Mouse (Mus musculus) lung, embryonic 15.5 days (tissue): ENCODE results near the gene 4933415A04Rik. TPM values are rescaled to one million over a fixed set of nuclear protein-coding genes. Genes with fewer than 3 reads are reported as not detected.

Experiments used
- ATAC-seq: fragments of 200-750 bp; cut with Nextera tagmentation; 2 replicates; pipeline ENCODE4 v1.8.0; 2017; ENCODE audit warnings: moderate number of reproducible peaks, borderline replicate concordance; ENCODE audit not compliant: low FRiP score, low TSS enrichment; ENCODE audit errors: extremely low read depth
- H3K27ac ChIP-seq: fragments of 300-500 bp; sonication (generic); 2 replicates; pipeline ENCODE4 v1.5.1; 2015; ENCODE audit warnings: moderate library complexity, mild to moderate bottlenecking, inconsistent platforms
- H3K27me3 ChIP-seq: fragments of 300-500 bp; sonication (generic); 2 replicates; pipeline ENCODE4 v1.6.1; 2015; ENCODE audit warnings: inconsistent platforms
- H3K36me3 ChIP-seq: fragments of 300-500 bp; sonication (generic); 2 replicates; pipeline ENCODE4 v1.6.1; 2015; ENCODE audit warnings: inconsistent platforms
- H3K4me1 ChIP-seq: fragments of 300-500 bp; sonication (generic); 2 replicates; pipeline ENCODE4 v1.6.1; 2015; ENCODE audit warnings: inconsistent platforms
- H3K4me2 ChIP-seq: fragments of 300-500 bp; sonication (generic); 2 replicates; pipeline ENCODE4 v1.6.1; 2015; ENCODE audit warnings: inconsistent platforms, mild to moderate bottlenecking, moderate library complexity
- H3K4me3 ChIP-seq: fragments of 300-500 bp; sonication (generic); 2 replicates; pipeline ENCODE4 v1.5.1; 2015; ENCODE audit warnings: mild to moderate bottlenecking, inconsistent platforms
- H3K9ac ChIP-seq: fragments of 300-500 bp; sonication (generic); 2 replicates; pipeline ENCODE4 v1.6.1; 2015; ENCODE audit warnings: inconsistent platforms
- H3K9me3 ChIP-seq: fragments of 300-500 bp; sonication (generic); 2 replicates; pipeline ENCODE4 v1.6.1; 2016; ENCODE audit warnings: inconsistent platforms
- WGBS: fragments of 180-500 bp; shearing (Covaris S2); methylation state at CpG from one replicate; pipeline ENCODE4 v1.1.7; 2015; 5-methylcytosine and 5-hydroxymethylcytosine counted together
- polyA plus RNA-seq: library from polyadenylated mRNA; unstranded; fragments of >200 nt; fragmentation: Nextera tagmentation; extraction: Ambion mirVana; gene quantifications from 2 replicates; pipeline ENCODE4 v1.2.1, GENCODE M21; 2015

Gene 4933415A04Rik
- 5.9 and 6.3 TPM in 2 replicates for polyA plus RNA-seq

DNA sequence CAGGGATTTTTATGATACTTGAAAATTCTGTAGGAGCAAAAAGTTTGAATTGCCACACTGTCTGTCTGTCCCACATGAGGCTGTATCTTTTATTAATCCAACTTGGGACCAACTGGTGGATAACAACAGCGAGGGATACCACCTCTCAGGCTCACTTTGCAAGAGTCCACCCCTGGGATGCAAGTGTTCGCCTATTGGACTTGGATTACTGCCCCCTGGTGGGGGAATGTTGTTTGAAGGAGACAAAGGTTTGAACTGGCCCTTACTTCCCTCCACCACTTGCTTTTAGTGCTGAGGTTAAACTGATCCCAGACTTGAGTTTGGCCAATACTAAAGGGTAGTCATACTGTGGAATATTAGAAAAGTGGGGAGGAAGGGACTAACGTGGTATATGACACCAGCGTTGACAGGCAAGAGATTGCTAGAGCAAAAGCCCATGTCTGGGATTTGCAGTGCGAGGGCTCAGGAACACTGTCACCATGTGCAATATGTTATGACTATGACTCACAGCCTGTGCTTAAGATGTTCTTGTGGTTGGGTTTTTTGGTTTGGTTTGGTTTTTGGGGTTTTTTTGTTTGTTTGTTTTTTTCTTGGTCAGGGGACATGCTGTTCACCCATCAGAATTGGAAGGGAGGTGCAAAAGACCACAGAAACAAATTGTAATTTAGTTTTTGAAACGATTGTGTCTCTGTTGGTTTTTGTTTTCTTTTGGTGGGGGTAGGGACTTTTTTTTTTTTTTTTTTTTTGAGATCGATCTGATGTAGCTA is at the start of gene 4933415A04Rik:
TSS of gene 4933415A04Rik (plus strand) at position 717 of the 767 bp plus-strand sequence.
- no peak within 1 kb of the TSS for H3K27ac ChIP-seq
- 76% methylated on average over 7 of the region's 7 CpGs for WGBS

DNA sequence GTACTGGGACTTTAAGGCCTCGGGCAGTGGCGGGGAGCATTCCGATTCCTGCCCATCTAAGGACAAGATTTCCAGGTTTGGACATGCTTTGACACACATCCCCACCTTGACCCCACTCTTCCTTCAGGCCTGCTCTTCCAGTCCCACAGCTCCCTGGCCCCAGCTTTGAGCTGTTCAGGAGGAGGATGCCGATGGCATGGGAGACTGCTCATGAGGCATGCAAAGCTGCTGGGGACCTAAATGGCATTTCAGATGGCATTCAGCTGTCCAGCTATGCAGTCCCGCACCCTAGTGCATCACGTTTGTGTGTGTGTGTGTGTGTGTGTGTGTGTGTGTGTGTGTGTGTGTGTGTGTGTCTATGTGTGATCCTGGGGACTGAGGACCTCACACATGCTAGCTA is 49.8 kb upstream of the 4933415A04Rik start:
- Histone ChIP-seq H3K4me1 (peaks cover 11% of the 10 kb centered on the region; the same call in 1 of the 2 replicates), H3K36me3 (peaks cover 23% of the 10 kb centered on the region), H3K27me3 (no peaks in the 10 kb centered on the region), H3K4me3 (no peak overlapping the region), H3K27ac (no peak overlapping the region), H3K4me2 (no peak overlapping the region), H3K9me3 (no peaks in the 10 kb centered on the region), H3K9ac (no peak overlapping the region)
- 82% methylated on average over 6 of the region's 6 CpGs for WGBS
- ATAC-seq: no peak

More for the DNA sequence above, at the start of gene 4933415A04Rik:
- no peaks in the 10 kb centered on the region for H3K9me3 ChIP-seq
- H3K9ac ChIP-seq: no peak within 1 kb of the TSS
- no peaks in the 10 kb centered on the region for H3K27me3 ChIP-seq
- no peak within 1 kb of the TSS for H3K4me3 ChIP-seq
- H3K36me3 ChIP-seq: peaks cover 51% of the 10 kb centered on the region
- no peak within 1 kb of the TSS for H3K4me2 ChIP-seq
- no peak for ATAC-seq
- peaks cover 5% of the 10 kb centered on the region; the same call in 1 of the 2 replicates for H3K4me1 ChIP-seq

DNA sequence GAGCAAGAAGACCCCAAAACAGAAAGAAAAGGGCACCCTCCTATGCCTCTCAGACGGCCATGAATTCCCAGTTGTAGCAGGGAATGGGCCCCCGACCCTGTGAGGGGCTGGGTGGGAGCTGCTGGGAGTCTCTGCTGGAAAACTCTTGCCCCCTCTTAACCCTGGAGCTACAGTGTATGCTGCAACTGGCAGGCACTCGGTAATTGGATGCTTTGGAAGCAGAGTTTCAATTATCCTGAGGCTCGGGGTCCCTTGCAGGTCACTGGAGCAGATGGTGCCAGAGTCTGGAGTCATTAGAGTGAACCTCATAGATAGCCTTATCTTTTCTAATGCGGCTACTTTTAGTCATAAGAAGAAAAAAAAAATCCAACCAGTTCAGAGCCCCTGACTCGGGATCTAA is 47.0 kb upstream of the 4933415A04Rik start:
- Histone ChIP-seq H3K4me2 (no peak overlapping the region), H3K4me1 (peaks cover 22% of the 10 kb centered on the region), H3K4me3 (no peak overlapping the region), H3K27me3 (no peaks in the 10 kb centered on the region), H3K9me3 (no peaks in the 10 kb centered on the region), H3K36me3 (peaks cover 14% of the 10 kb centered on the region), H3K27ac (no peak overlapping the region), H3K9ac (no peak overlapping the region)
- WGBS: 21% methylated on average over 6 of the region's 6 CpGs
- no peak for ATAC-seq

GRCm38 (mm10) chr11:43543711-43544466 is 43.0 kb upstream of the 4933415A04Rik start:
- Histone ChIP-seq H3K9me3 (no peaks in the 10 kb centered on the region), H3K4me2 (no peak overlapping the region), H3K27me3 (no peaks in the 10 kb centered on the region), H3K36me3 (peaks cover 4% of the 10 kb centered on the region; the same call in 1 of the 2 replicates), H3K4me3 (no peak overlapping the region), H3K27ac (no peak overlapping the region), H3K9ac (no peak overlapping the region), H3K4me1 (peaks cover 54% of the 10 kb centered on the region)
- ATAC-seq: no peak
- 62% methylated on average over 15 of the region's 15 CpGs for WGBS

GRCm38 (mm10) chr11:43544819-43545218 is 42.0 kb upstream of the 4933415A04Rik start:
- no peak overlapping the region for H3K4me2 ChIP-seq
- no peak overlapping the region for H3K9ac ChIP-seq
- no peak for ATAC-seq

GRCm38 (mm10) chr11:43545873-43546475 is 40.9 kb upstream of the 4933415A04Rik start:
- 0 out of 2 replicates have a peak overlapping the region, but pooled peaks have one; percentile 9 for H3K27ac ChIP-seq

More at GRCm38 (mm10) chr11:43544819-43545218, 42.0 kb upstream of the 4933415A04Rik start:
- WGBS: 56% methylated on average over 7 of the region's 7 CpGs
- Histone ChIP-seq H3K27ac (no peak overlapping the region), H3K36me3 (peaks cover 4% of the 10 kb centered on the region; the same call in 1 of the 2 replicates), H3K27me3 (no peaks in the 10 kb centered on the region), H3K9me3 (no peaks in the 10 kb centered on the region), H3K4me1 (peaks cover 58% of the 10 kb centered on the region), H3K4me3 (no peak overlapping the region)

DNA sequence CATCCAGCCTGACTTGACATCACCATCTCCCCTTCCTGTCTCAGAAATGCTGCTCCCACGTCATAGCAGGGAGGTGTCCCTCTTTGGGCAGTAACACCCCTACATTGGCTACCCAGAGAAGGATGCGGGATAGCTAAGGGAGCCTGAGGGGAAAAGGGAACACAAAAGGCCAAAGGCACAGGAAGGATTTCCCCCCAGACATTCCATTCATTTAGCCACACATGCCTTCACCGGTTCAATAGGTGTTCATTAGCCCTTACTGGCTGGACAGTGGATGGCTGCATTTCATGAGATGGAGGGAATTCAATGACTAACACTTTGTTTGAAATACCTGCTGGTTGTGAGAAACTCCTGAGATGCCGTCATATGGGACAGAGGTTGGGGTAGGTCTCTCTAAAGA is 40.2 kb upstream of the 4933415A04Rik start:
- ATAC-seq: no peak
- H3K4me1 ChIP-seq: peaks cover 66% of the 10 kb centered on the region
- no peak overlapping the region for H3K4me2 ChIP-seq
- H3K9ac ChIP-seq: no peak overlapping the region
- H3K4me3 ChIP-seq: no peak overlapping the region
- no peaks in the 10 kb centered on the region for H3K27me3 ChIP-seq
- H3K9me3 ChIP-seq: no peaks in the 10 kb centered on the region
- WGBS: 57% methylated on average over 4 of the region's 4 CpGs
- H3K36me3 ChIP-seq: peaks cover 7% of the 10 kb centered on the region; the same call in 1 of the 2 replicates
- peak overlapping the region; percentile 92 for H3K27ac ChIP-seq

More at GRCm38 (mm10) chr11:43545873-43546475, 40.9 kb upstream of the 4933415A04Rik start:
- Histone ChIP-seq H3K4me2 (no peak overlapping the region), H3K27me3 (no peaks in the 10 kb centered on the region), H3K4me1 (peaks cover 66% of the 10 kb centered on the region), H3K9me3 (no peaks in the 10 kb centered on the region), H3K4me3 (no peak overlapping the region), H3K9ac (no peak overlapping the region), H3K36me3 (peaks cover 4% of the 10 kb centered on the region; the same call in 1 of the 2 replicates)
- no peak for ATAC-seq
- 52% methylated on average over 16 of the region's 16 CpGs for WGBS

DNA sequence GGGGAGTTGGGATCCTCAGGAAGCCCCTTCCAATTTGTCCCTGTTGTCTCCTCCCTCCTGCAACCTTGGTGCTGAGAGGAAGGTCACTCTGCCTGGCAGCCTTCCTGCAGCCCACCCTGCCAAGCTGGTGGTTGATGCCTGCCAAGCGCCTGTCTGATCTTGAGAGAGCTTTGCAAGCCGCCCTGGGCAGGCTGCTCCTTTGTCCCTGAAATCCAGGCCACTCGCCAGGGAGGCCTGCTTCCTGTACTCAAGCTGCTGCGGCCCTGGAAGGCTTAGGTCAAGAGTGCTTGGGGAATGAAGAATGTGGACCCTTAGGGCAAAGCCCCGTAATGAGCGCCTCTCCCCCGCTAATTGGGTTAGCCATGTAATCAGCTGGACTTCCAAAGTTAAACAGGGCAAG is 38.7 kb upstream of the 4933415A04Rik start:
- 0 out of 2 replicates have a peak overlapping the region, but pooled peaks have one; percentile 0 for H3K9ac ChIP-seq
- H3K4me3 ChIP-seq: no peak overlapping the region
- H3K4me2 ChIP-seq: peak overlapping the region; percentile 0; the same call in 1 of the 2 replicates
- peak overlapping the region; percentile 92 for H3K27ac ChIP-seq
- peaks cover 60% of the 10 kb centered on the region for H3K4me1 ChIP-seq
- H3K9me3 ChIP-seq: no peaks in the 10 kb centered on the region
- 5% methylated on average over 7 of the region's 7 CpGs for WGBS
- H3K36me3 ChIP-seq: peaks cover 7% of the 10 kb centered on the region; the same call in 1 of the 2 replicates
- peak; percentile 68; the same call in 1 of the 2 replicates for ATAC-seq
- no peaks in the 10 kb centered on the region for H3K27me3 ChIP-seq

GRCm38 (mm10) chr11:43548657-43549435 is 38.0 kb upstream of the 4933415A04Rik start:
- 20% methylated on average over 12 of the region's 12 CpGs for WGBS
- peaks cover 57% of the 10 kb centered on the region for H3K4me1 ChIP-seq
- H3K4me3 ChIP-seq: no peak overlapping the region
- H3K4me2 ChIP-seq: peak overlapping the region; percentile 3; the same call in 1 of the 2 replicates
- H3K9ac ChIP-seq: no peak overlapping the region
- H3K36me3 ChIP-seq: peaks cover 3% of the 10 kb centered on the region; the same call in 1 of the 2 replicates
- H3K9me3 ChIP-seq: no peaks in the 10 kb centered on the region
- peak overlapping the region; percentile 92 for H3K27ac ChIP-seq
- ATAC-seq: peak; percentile 44; the same call in 1 of the 2 replicates
- no peaks in the 10 kb centered on the region for H3K27me3 ChIP-seq

DNA sequence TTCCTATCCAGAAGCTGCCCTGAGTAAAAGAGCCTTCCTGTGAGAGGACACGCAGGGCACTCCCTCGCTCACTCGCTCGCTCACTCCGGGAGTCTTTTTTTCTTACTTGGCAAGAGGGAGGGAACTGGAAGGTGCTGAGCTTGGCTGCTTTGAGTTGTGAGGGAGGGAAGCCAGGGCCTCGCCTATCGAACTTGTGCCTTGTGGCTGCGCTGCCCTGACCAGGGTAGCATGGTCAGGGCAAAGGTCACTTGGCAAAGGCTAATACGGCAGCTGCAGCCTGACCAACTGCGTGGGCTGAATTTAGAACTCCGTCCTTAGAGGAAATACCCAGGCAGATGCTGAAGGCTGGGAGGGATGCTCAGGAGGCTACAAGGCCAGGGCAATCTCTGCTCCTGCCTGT is 37.1 kb upstream of the 4933415A04Rik start:
- Histone ChIP-seq H3K36me3 (0 out of 2 replicates have a peak, but pooled peaks cover 2% of the 10 kb centered on the region), H3K27me3 (no peaks in the 10 kb centered on the region), H3K9ac (no peak overlapping the region), H3K4me1 (peaks cover 54% of the 10 kb centered on the region), H3K27ac (peak overlapping the region; percentile 92), H3K4me2 (peak overlapping the region; percentile 3; the same call in 1 of the 2 replicates), H3K9me3 (no peaks in the 10 kb centered on the region), H3K4me3 (no peak overlapping the region)
- ATAC-seq: no peak
- WGBS: 18% methylated on average over 11 of the region's 11 CpGs

DNA sequence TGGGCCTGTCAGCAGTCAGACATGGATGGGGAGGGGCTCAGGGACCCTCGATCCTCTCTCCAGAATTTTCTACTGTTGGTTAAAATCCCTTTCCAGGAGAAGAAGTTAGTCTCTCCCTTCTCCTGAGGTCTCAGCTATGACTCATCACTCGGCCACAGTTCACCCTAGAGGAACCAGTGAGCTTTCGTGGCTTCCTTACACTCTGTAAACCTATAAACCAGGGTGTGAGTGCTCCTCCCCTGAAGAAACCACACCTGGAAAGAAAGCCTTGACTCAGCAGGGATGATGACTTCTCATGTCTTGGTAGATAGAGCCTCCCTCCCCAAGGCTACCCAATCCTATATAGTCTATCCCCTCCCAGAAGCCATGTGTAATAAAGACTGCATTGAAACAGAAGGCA is 35.1 kb upstream of the 4933415A04Rik start:
- ATAC-seq: no peak
- no peaks in the 10 kb centered on the region for H3K9me3 ChIP-seq
- H3K27ac ChIP-seq: no peak overlapping the region
- no peak overlapping the region for H3K9ac ChIP-seq
- WGBS: 80% methylated on average over 3 of the region's 3 CpGs
- H3K4me2 ChIP-seq: no peak overlapping the region
- no peaks in the 10 kb centered on the region for H3K27me3 ChIP-seq
- H3K36me3 ChIP-seq: 0 out of 2 replicates have a peak, but pooled peaks cover 7% of the 10 kb centered on the region
- no peak overlapping the region for H3K4me3 ChIP-seq
- H3K4me1 ChIP-seq: peaks cover 41% of the 10 kb centered on the region
